Mouse (Mus musculus): ENCODE data around the gene Gm867. TPM values are rescaled to one million over a fixed set of nuclear protein-coding genes. Genes with fewer than 3 reads are reported as not detected.

Gene Gm867
- under 1 TPM; 0.63 to 0.64 TPM for total RNA-seq (2021)
- long read RNA-seq, experiment 1, result 0 reads
- long read RNA-seq, experiment 2, partial matches to known transcripts, result 1 of 1 reads
- long read RNA-seq, experiment 2, other reads (novel, unspliced or antisense), result 0 of 1 reads

DNA sequence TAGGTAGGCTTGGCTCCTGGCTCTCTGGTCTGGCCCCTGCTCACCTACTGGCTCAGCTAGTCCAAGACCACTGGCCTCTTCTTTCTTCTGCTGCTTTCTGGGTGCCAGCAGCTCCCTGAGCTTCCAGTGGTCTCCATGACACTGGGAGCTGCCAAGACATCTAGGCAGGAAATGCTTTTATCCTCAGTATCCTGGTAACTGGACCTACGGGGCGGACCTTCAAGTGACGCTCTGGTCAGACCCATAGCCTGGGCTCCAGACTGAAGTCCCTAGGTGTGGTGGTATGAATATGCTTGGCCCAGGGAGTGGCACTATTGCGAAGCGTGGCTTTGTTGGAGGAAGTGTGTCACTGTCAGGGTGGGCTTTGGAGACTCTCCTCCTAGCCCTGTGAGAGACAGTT is at the start of gene Gm867:
Gene Gm867 (minus strand): TSS at position 153 of the 400 bp plus-strand sequence.
- no peak for DNase-seq (ENCODE audit: low spot score in 2 of 2)

DNA sequence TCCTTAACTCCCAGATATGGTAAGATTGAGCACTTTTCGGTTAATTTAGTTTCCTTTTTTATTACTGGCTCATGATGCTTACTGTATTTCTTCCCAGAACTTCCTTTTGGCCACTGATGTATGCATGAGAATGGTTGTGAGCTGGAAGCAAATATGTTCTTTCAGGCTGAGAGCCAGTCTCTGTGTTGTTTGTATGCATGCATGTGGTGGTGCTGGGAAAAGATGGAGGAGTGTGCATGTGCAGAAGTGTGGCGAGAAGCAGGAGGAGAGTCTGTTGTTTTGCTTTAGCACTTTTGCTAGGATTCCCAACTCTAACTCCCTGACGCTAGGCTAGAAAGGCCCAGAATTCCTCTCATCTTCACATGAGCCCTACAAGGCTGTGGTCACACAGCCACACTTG is 39.0 kb upstream of the Gm867 start:
- no peak for DNase-seq (ENCODE audit: low spot score in 2 of 2)

DNA sequence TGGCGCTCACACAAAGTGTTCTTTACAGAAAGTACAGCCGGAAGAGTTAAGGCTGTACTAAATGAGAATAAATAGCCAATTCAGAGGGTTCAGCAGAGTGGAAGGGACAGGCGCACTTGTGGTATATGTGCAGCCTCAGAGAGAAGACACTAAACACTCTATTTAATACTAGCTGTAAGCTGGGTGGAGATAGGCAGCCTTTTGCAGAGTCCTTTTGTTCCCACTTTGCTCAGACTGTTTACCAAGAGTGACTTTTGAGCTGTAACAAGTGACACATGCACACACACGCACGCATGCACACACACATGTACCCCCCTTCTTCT is 38.3 kb upstream of the Gm867 start:
- DNase-seq (ENCODE audit: low spot score in 2 of 2), result no peak

GRCm38 (mm10) chr10:75978119-75978834 is 37.8 kb upstream of the Gm867 start:
- DNase-seq (ENCODE audit: low spot score in 2 of 2), result no peak

GRCm38 (mm10) chr10:75975216-75975615 is 34.7 kb upstream of the Gm867 start:
- peak in 1 of 2 experiments; percentile 12 for DNase-seq (ENCODE audit: low spot score in 2 of 2)

- no peak for DNase-seq (ENCODE audit: low spot score in 2 of 2)
These were observed 33.4 kb upstream of the Gm867 start for GRCm38 (mm10) chr10:75973846-75974245.

GRCm38 (mm10) chr10:75954381-75954811 is 13.9 kb upstream of the Gm867 start, which contains the start of gene Gm5134:
Gm5134 (plus strand) TSS chr10:75954514.
- DNase-seq (ENCODE audit: low spot score in 2 of 2), result no peak

DNA sequence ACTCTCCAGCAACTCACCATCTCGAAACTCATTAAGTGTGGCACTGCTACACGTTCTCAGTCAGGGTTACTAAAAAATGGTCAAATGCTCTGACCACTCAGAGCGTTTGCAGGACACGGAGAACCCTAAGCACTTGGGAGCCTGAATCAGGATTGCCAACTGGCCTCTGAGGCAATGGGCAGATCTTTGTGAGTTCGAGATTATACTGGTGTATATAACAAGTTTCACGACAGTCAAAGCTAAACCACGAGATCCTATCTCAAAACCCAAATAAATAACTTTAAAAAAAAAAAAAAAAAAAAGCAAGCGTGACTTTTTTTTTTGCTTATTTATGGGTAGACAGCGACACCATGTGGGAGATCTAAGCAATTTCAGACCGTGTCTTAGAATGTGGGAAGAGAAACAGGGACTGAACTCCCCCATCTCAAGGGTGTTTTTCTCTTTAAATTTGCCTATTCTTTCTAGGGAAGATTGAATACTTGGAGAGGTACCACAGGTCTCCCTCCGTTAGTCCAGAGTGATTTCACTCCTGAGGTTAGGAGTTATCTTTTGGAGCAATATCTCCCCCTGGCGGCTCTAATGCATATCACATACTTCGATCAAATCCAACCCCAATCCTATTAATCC is 11.1 kb upstream of the Gm867 start:
- peak in 1 of 2 experiments; percentile 52 for DNase-seq (ENCODE audit: low spot score in 2 of 2)

- no peak for DNase-seq (ENCODE audit: low spot score in 2 of 2)
These were observed 10.3 kb upstream of the Gm867 start for GRCm38 (mm10) chr10:75950791-75951210.

DNA sequence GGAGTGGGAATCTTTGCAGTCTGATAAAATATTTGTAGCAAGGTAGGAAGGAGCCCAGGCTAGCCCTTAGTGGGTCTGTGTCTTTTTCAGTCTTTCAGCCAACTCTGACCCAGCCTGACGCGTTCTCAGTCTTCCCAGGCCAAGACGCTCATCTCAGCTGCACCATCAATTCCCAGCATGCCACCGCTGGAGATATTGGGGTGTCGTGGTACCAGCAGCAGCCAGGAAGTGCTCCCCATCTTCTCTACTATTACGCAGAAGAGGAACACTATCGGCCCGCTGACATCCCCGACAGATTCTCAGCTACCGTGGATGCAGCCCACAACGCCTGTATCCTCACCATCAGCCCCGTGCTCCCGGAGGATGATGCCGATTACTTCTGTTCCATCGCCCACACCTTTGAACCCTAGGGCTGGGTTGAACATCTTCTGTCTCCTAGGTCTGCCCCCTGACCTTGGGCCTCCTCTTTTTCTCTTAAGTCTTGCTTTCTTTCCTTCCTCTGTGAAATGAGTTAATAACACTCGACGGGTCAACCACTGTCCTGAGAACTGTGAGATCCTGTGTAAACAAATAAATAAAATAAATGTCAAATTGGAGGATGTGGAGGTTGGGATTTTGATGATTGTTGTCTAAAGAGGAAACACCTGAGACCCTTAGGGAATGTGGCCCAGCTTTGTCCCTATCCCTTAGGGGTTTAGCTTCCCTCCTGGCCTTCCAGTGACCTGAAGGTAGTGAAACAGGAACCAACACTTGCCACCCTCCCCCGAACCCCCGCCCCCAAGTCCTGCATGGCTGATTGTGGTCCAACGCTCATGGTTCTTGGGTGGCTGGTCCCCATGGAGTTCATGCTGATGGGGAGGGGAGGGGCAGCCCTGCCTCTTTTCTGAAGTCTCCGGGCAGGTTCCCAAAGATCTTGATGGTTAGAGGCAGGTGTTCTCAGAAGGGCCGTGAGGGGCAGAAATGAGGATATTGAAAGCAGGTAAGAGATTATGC is 8.9 kb upstream of the Gm867 start:
- DNase-seq (ENCODE audit: low spot score in 2 of 2), result no peak

DNA sequence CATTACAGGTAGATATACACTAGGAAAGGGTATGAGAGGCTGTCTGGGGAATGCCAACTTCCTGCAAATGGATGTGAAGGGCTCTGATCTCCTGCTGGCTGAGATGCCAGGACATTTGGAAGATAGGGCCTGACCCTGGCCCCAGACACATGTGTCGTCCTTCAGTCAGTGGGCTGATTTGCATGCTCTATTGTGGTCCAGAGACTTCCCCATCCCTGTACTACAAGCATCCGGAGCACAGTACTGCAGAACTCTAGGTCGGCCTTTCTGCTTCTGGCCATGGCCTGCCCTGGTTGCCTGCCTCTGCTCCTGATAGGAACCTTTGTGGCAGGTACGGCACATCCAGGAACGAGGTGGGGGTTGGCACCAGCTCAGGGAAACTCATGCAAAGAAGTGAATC is 7.6 kb upstream of the Gm867 start:
- DNase-seq (ENCODE audit: low spot score in 2 of 2), result no peak

- peak in 1 of 2 experiments; percentile 1 for DNase-seq (ENCODE audit: low spot score in 2 of 2)
These were observed 5.4 kb upstream of the Gm867 start for GRCm38 (mm10) chr10:75945896-75946295.

DNA sequence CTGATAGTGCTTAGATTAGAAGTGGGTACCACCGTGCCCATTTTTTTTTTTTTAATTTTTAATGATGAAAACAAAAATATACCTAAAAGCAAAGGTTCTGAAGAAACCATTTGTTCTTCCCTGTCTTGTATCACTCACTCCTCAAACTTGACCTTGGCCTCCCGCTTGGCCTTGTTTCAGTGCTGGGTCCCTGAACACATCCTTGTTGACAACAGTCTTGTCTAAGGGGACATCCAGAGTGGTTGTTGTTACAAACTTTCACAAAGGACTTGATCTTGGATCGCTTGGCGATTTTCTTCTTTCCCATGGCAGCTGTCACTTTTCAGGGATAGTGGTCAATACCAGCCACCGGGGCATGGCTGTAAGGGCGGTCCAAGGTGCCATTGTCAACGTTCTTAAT is 4.7 kb upstream of the Gm867 start:
- peak in 1 of 2 experiments; percentile 1 for DNase-seq (ENCODE audit: low spot score in 2 of 2)

DNA sequence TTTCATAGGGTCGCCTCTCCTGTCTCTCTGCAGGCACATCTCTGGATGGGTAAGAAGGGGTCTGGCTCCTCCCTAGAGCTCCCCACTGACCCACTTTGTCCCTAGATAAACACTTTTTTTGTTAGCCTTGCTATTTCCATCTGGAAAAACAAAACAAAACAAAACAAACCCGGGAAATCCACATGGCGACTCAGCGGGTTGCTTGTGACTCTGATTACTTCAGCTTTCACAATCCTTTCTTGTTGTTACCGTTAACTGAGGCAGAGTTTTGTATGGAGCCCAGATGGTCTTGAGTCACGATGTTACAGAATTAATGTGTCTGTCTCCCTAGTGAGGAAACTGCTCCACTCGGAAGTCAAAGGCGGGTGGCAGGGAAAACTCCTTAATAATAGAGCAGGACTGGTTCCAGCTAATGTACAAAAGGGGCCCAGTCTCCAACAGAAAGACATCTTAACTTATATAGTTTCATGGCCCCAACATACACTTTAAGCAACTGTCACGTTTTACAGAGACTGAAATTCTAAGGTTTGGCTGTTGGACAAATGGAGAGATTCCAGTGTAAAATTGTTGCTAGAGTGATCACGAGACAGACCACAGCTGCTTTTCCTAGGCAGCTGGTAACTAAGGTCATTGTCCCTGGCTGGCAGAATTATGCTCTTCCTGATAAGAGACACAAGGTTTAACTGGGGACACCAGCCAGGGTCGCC is 3.7 kb upstream of the Gm867 start:
- DNase-seq (ENCODE audit: low spot score in 2 of 2), result no peak

DNA sequence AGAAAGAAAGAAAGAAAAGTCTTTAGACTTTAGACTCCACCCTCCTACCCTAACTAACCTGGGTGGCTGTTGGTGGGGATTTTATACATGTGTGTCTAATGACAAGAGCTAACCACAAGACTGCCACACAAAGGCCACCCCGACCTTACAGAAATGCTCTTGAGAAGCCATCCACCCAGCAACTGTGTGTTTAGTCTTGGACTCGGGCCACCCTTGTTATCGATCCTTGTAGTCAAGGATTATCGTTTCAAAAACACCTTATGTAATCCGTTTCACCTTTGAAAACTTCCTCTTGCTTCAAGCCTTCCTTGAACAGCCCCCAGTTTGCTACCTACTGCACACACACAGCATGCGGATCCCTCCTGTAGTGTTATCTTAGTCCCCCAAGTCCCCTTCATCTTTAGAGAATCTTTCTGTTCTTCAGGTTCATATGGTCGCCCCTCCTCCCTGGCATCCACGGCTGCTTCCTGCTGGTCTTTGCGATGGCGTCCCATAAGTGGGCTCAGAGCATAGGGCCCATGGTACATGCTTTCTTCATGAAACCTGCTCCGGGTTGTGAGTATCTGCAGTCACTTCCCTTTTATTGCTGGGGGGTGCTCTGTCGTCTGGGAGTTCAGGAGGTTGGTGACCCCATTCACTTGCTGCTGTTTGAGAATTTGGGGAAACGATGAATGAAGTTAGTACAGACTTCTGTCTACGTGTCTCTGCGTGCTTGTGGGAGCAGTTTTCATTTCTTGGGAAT is 2.4 kb upstream of the Gm867 start, which contains the start of gene Vpreb3:
Gene Vpreb3 (plus strand): TSS at position 322 of the 742 bp plus-strand sequence.
- DNase-seq (ENCODE audit: low spot score in 2 of 2), result no peak

GRCm38 (mm10) chr10:75941042-75941824 is 761 bp upstream of the Gm867 start:
- DNase-seq (ENCODE audit: low spot score in 2 of 2), result no peak

GRCm38 (mm10) chr10:75939481-75940234 is 814 bp downstream of the Gm867 start:
- no peak for DNase-seq (ENCODE audit: low spot score in 2 of 2)
